Mouse (Mus musculus): ENCODE results near the gene Mmgt2.

The Mmgt2 gene

DNA sequence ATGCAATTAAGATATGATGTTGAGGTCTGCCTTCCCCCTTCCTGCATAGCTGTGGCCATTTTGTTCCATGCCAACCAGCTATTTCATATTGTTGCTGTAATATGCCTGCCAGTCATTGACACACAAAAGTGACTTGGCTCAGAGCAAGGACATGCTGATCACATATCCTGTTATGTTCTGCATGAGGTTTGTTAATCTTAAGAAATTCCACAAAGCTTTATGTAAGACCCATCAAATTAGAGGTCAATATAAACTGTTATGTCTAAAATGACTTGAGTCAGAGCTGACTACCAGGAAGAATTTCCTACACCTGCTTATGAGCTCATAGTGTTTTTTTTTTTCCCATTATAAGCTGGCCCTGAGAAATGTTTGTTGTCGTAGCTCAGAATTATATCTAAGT lies 52.8 kb downstream of the Mmgt2 start:
- DNase-seq (ENCODE audit: low spot score in 2 of 2), result no peak

DNA sequence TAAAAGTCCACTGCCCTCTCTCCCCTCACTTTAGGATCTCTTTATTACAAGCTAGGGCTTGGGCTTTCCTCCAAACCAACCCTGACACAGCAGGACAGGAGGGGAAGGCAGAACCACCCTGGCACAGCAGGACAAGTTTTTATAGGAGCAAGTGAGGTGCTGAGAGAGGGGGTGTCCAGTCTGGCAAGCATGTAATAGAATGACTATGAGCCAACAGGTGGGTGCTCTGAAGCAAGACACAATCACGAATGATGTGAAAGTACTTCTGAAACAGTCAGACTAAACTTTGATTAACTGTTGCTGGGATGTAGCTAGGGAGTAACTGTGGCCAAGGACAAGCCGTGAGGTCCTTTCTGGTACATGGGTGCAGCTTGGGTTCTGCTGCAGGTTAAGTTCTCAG lies 57.7 kb downstream of the Mmgt2 start:
- no peak for DNase-seq (ENCODE audit: low spot score in 2 of 2)

DNA sequence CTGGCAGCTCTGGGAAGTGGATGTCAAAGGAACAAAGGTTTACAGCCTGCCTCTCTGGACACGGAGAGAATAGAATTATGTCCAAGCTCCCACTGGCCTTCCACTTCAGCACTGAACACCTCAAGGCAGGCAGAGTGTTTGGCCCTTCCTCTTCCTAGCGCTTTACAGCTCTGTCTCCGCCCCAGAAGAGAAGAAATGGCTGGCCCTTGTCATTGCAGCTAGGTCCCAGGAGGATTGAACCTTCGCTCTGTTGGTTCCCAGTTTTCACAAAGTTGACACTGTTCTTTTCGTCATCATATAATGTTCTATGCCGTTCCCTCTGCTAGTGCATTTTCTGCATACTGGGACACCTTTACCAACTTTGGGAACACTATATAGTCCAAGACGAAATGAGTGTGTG lies 59.8 kb downstream of the Mmgt2 start:
- DNase-seq (ENCODE audit: low spot score in 2 of 2), result no peak

DNA sequence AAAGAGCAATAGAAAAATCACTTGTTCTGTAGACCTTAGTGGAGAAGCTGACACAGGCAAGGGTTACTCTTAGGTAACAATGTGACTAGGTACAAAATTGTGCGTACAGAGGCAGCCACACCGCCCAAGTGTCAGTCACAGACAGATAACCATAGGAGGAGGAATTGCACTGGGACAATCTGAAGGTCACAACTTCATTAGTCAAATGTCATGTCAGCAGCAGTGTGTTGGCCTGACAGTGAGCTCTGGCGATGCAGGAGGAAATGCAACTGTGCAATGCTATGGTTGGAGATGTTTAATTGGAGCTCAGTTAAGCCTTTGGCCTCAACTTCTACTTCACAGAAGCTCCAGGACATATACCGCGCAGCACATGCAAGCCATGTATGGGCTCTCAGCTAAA lies 62.2 kb downstream of the Mmgt2 start:
- no peak for DNase-seq (ENCODE audit: low spot score in 2 of 2)

All from left cerebral cortex, adult 9 months (tissue).